Mouse (Mus musculus) cerebellum, adult 2 months (tissue): ENCODE measurements around the gene Erp44. TPM values are rescaled to one million over a fixed set of nuclear protein-coding genes. Genes with fewer than 3 reads are reported as not detected.

Source experiments
- DNase-seq, 2 experiments: peaks; one replicate each; pipeline ENCODE4 v3.0.0; 2021
- H3K27ac ChIP-seq: fragments of 200-500 bp; 2 replicates; pipeline ENCODE4 v1.5.1; 2012; ENCODE audit warnings: low read length, control low read depth, inconsistent platforms; ENCODE audit not compliant: insufficient read depth
- H3K27me3 ChIP-seq: fragments of 200-500 bp; 2 replicates; pipeline ENCODE4 v1.6.1; 2012; ENCODE audit warnings: inconsistent platforms, mild to moderate bottlenecking, low read length, moderate library complexity; ENCODE audit not compliant: control insufficient read depth, insufficient read depth
- H3K4me1 ChIP-seq: fragments of 200-500 bp; 2 replicates; pipeline ENCODE4 v1.6.1; 2011; ENCODE audit warnings: low read length; ENCODE audit not compliant: control insufficient read depth, insufficient read depth
- H3K4me3 ChIP-seq: fragments of 200-500 bp; replicated peaks from 2 replicates; pipeline ENCODE3; 2011; ENCODE audit warnings: mild to moderate bottlenecking, low read depth, low read length, control low read depth; ENCODE audit not compliant: insufficient read depth
- CTCF ChIP-seq: fragments of 200-500 bp; IDR thresholded peaks from 2 replicates; pipeline ENCODE4 v1.5.1; 2011; ENCODE audit warnings: low read depth, mild to moderate bottlenecking, control low read depth, low read length, moderate library complexity, borderline replicate concordance; ENCODE audit not compliant: insufficient read depth
- POLR2A ChIP-seq: fragments of 200-500 bp; IDR thresholded peaks from 2 replicates; pipeline ENCODE4 v1.6.1; 2011; ENCODE audit warnings: low read length, control low read depth, borderline replicate concordance; ENCODE audit not compliant: insufficient read depth
- WGBS: fragments of 180-500 bp; shearing (Covaris S2); methylation state at CpG from one replicate; pipeline ENCODE4 v1.1.7; 2018; 5-methylcytosine and 5-hydroxymethylcytosine counted together
- polyA plus RNA-seq: library from polyadenylated mRNA; depleted of rRNA; stranded (reverse); fragments of >200 nt; gene quantifications from 2 replicates; pipeline ENCODE4 v1.2.3, GENCODE M21; 2012

Gene Erp44
- polyA plus RNA-seq, 1 experiment: 28.1 TPM

GRCm38 (mm10) chr4:48267683-48268082, 11.7 kb downstream of the Erp44 start:
- no peak for DNase-seq
- WGBS: 90% methylated on average over 3 of the region's 3 CpGs
- TF ChIP-seq CTCF: no peak
- TF ChIP-seq POLR2A: no peak

GRCm38 (mm10) chr4:48258045-48258444, 21.3 kb downstream of the Erp44 start:
- Histone ChIP-seq H3K4me3 (no peak overlapping the region), H3K27ac (no peak overlapping the region), H3K27me3 (no peaks in the 10 kb centered on the region), H3K4me1 (no peaks in the 10 kb centered on the region)
- DNase-seq: no peak
- 95% methylated on average over 3 of the region's 3 CpGs for WGBS
- no peak for TF ChIP-seq POLR2A
- TF ChIP-seq CTCF: no peak

More at GRCm38 (mm10) chr4:48267683-48268082, 11.7 kb downstream of the Erp44 start:
- peaks cover 4% of the 10 kb centered on the region; the same call in 1 of the 2 replicates for H3K4me1 ChIP-seq
- no peak overlapping the region for H3K27ac ChIP-seq
- H3K4me3 ChIP-seq: no peak overlapping the region
- H3K27me3 ChIP-seq: no peaks in the 10 kb centered on the region

GRCm38 (mm10) chr4:48253266-48253665, 26.1 kb downstream of the Erp44 start:
- Histone ChIP-seq H3K4me3 (no peak overlapping the region), H3K4me1 (no peaks in the 10 kb centered on the region), H3K27me3 (no peaks in the 10 kb centered on the region), H3K27ac (no peak overlapping the region)
- no peak for DNase-seq
- TF ChIP-seq CTCF (no peak), POLR2A (no peak)

DNA sequence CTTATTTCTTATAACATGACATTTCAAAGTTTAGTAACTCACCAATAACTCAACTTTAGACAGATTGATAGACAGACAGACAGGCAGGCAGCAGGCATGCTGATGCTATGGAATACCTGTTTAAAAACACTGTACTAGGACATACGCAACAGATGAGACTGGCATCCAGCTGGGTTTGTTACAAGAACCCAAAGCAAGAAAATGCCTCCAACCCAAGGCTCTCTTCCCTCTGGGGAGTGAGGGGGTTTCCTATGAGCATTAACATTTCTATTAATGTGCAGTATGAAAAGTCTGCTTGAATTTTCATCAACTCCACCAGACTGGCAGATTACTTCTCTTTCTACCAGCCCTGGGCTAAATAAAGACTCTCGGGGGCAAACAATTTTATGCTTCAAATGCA, 35.1 kb downstream of the Erp44 start:
- H3K4me3 ChIP-seq: no peak overlapping the region
- DNase-seq: no peak
- H3K27me3 ChIP-seq: no peaks in the 10 kb centered on the region
- no peak for TF ChIP-seq CTCF
- TF ChIP-seq POLR2A: no peak
- WGBS: 46% methylated on average over 2 of the region's 2 CpGs
- no peak overlapping the region for H3K27ac ChIP-seq
- no peaks in the 10 kb centered on the region for H3K4me1 ChIP-seq

GRCm38 (mm10) chr4:48243737-48244136, 35.6 kb downstream of the Erp44 start:
- Histone ChIP-seq H3K27ac (no peak overlapping the region), H3K27me3 (no peaks in the 10 kb centered on the region), H3K4me1 (no peaks in the 10 kb centered on the region), H3K4me3 (no peak overlapping the region)
- no peak for DNase-seq
- 76% methylated on average over 1 of the region's 1 CpGs for WGBS
- TF ChIP-seq CTCF (no peak), POLR2A (no peak)

GRCm38 (mm10) chr4:48242482-48242881, 36.9 kb downstream of the Erp44 start:
- no peak for TF ChIP-seq POLR2A
- TF ChIP-seq CTCF: no peak
- 80% methylated on average over 4 of the region's 4 CpGs for WGBS
- no peaks in the 10 kb centered on the region for H3K27me3 ChIP-seq
- H3K4me3 ChIP-seq: no peak overlapping the region
- DNase-seq: no peak
- no peak overlapping the region for H3K27ac ChIP-seq
- H3K4me1 ChIP-seq: no peaks in the 10 kb centered on the region

GRCm38 (mm10) chr4:48239046-48239445, 40.3 kb downstream of the Erp44 start:
- no peak overlapping the region for H3K4me3 ChIP-seq
- H3K27ac ChIP-seq: no peak overlapping the region
- no peak for DNase-seq
- H3K4me1 ChIP-seq: no peaks in the 10 kb centered on the region
- no peaks in the 10 kb centered on the region for H3K27me3 ChIP-seq
- TF ChIP-seq POLR2A (no peak), CTCF (no peak)
- 90% methylated on average over 4 of the region's 4 CpGs for WGBS

DNA sequence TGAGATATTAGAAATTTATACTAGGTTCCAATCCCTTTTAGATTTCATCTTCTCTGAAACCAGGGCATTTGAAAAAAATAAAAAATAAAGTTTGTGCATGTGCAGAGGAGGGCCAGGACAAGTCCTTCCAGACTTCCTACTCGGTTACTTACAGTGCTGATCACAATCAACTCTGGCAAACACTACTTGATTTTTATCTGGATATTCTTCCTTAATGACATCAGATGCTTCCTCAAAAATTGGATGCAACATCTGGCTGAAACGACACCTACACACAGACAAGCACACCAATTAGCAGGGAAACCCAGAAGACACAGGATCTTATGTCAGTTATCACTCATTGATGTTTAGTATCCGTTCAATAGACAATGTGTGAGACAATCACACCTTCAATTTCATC, 42.6 kb downstream of the Erp44 start:
- 93% methylated on average over 3 of the region's 3 CpGs for WGBS
- no peaks in the 10 kb centered on the region for H3K27me3 ChIP-seq
- H3K27ac ChIP-seq: no peak overlapping the region
- H3K4me1 ChIP-seq: no peaks in the 10 kb centered on the region
- no peak overlapping the region for H3K4me3 ChIP-seq
- no peak for DNase-seq
- TF ChIP-seq POLR2A (no peak), CTCF (no peak)
